ENCODE assay signal across 23 mouse cellular contexts in genomic region chr7:27905061-27905848, GRCm38 (mm10). TPM values are rescaled to one million over a fixed set of nuclear protein-coding genes. Genes with fewer than 3 reads are reported as not detected.
DNase-seq lines count a peak whose midpoint lies in the region; ATAC-seq and TF ChIP-seq lines count a peak whose summit lies in the region.
"Had no signal": no experiment of that assay in that cellular context is flagged by ENCODE, and none has a peak within 500 bp of the region (broad histone marks: within the 10 kb centered on the region; RNA-seq: fewer than 3 reads in every experiment).

No protein-coding gene starts in this region.

- H3K27me3 ChIP-seq in limb, embryonic 14.5 days (ENCODE audit: control insufficient read depth, insufficient read depth, low read length), result no peaks in the 10 kb centered on the region
- H3K27me3 ChIP-seq in limb, embryonic 10.5 days (ENCODE audit: low read depth, poor library complexity, severe bottlenecking), result no peaks in the 10 kb centered on the region
- no peaks in the 10 kb centered on the region for H3K27me3 ChIP-seq in intestine, embryonic 14.5 days (replicated peaks; ENCODE audit: control insufficient read depth, insufficient read depth, low read length)
- no peaks in the 10 kb centered on the region for H3K27me3 ChIP-seq in stomach, embryonic 15.5 days (replicated peaks)
- H3K27me3 ChIP-seq: embryonic facial prominence, embryonic 12.5 days; forebrain, embryonic 13.5 days; heart, embryonic 15.5 days; hindbrain, embryonic 13.5 days had no signal

- 68% methylated on average over 11 of the region's 11 CpGs for WGBS in limb, embryonic 14.5 days
- 64% methylated on average over 11 of the region's 11 CpGs for WGBS in limb, embryonic 10.5 days
- 67% methylated on average over 11 of the region's 11 CpGs for WGBS in intestine, embryonic 14.5 days
- WGBS in stomach, embryonic 15.5 days, result 67% methylated on average over 11 of the region's 11 CpGs

- no peak overlapping the region for H3K9ac ChIP-seq in limb, embryonic 14.5 days (ENCODE audit: low read depth, low read length, severe bottlenecking)
- no peak overlapping the region for H3K9ac ChIP-seq in intestine, embryonic 14.5 days (ENCODE audit: low read length)
- no peak overlapping the region for H3K9ac ChIP-seq in stomach, embryonic 15.5 days
- H3K9ac ChIP-seq: embryonic facial prominence, embryonic 12.5 days; forebrain, embryonic 13.5 days; forebrain, postnatal 0 days; heart, embryonic 15.5 days; hindbrain, embryonic 13.5 days had no signal

- H3K4me2 ChIP-seq in limb, embryonic 14.5 days (replicated peaks; ENCODE audit: low read depth, low read length, severe bottlenecking), result no peak overlapping the region
- no peak overlapping the region for H3K4me2 ChIP-seq in intestine, embryonic 14.5 days (ENCODE audit: low read length)
- H3K4me2 ChIP-seq in stomach, embryonic 15.5 days, result no peak overlapping the region
- H3K4me2 ChIP-seq: embryonic facial prominence, embryonic 12.5 days; forebrain, embryonic 13.5 days; heart, embryonic 11.5 days; heart, embryonic 15.5 days; hindbrain, embryonic 13.5 days had no signal

- peak; percentile 12 for DNase-seq in limb, embryonic 14.5 days (ENCODE audit: low spot score)
- DNase-seq in limb, embryonic 10.5 days (ENCODE audit: low spot score), result no peak
- DNase-seq in intestine, embryonic 14.5 days (ENCODE audit: low spot score), result peak; percentile 56
- no peak for DNase-seq in adrenal gland, adult 8-10 months
- DNase-seq in kidney, adult 9 months, result no peak
- DNase-seq in liver, result no peak
- DNase-seq: adrenal gland, postnatal 10 days; B cell, adult 2 months; cerebellum, adult 18-20 months; cerebellum, postnatal 10 days; forebrain, postnatal 0 days; gastrocnemius, postnatal 14 days; heart, adult 2 months; heart, postnatal 14 days had no signal

- H3K36me3 ChIP-seq in limb, embryonic 14.5 days (ENCODE audit: control insufficient read depth, insufficient read depth, low read length), result no peaks in the 10 kb centered on the region
- peaks cover 8% of the 10 kb centered on the region for H3K36me3 ChIP-seq in limb, embryonic 10.5 days
- no peaks in the 10 kb centered on the region for H3K36me3 ChIP-seq in intestine, embryonic 14.5 days (ENCODE audit: control insufficient read depth, insufficient read depth, low read length)
- peaks cover 4% of the 10 kb centered on the region; the same call in 1 of the 2 replicates for H3K36me3 ChIP-seq in stomach, embryonic 15.5 days
- H3K36me3 ChIP-seq: G1E had no signal

- H3K4me1 ChIP-seq in limb, embryonic 14.5 days (ENCODE audit: control insufficient read depth, insufficient read depth, low read length), result no peaks in the 10 kb centered on the region
- H3K4me1 ChIP-seq in limb, embryonic 10.5 days, result no peaks in the 10 kb centered on the region
- H3K4me1 ChIP-seq in intestine, embryonic 14.5 days (replicated peaks; ENCODE audit: control insufficient read depth, insufficient read depth, low read length), result no peaks in the 10 kb centered on the region
- no peaks in the 10 kb centered on the region for H3K4me1 ChIP-seq in stomach, embryonic 15.5 days
- H3K4me1 ChIP-seq: embryonic facial prominence, embryonic 12.5 days; forebrain, embryonic 13.5 days; heart, embryonic 15.5 days; hindbrain, embryonic 13.5 days had no signal

- no peak overlapping the region for H3K27ac ChIP-seq in limb, embryonic 14.5 days (replicated peaks; ENCODE audit: low read depth, low read length)
- H3K27ac ChIP-seq in limb, embryonic 10.5 days, result no peak overlapping the region
- H3K27ac ChIP-seq in intestine, embryonic 14.5 days (ENCODE audit: low read depth), result no peak overlapping the region
- peak overlapping the region; percentile 31; the same call in 1 of the 2 replicates for H3K27ac ChIP-seq in stomach, embryonic 15.5 days
- H3K27ac ChIP-seq: embryonic facial prominence, embryonic 12.5 days; forebrain, embryonic 13.5 days; heart, adult 2 months; heart, embryonic 15.5 days; hindbrain, embryonic 13.5 days; hindbrain, postnatal 0 days had no signal

- 0 out of 2 replicates have a peak, but pooled peaks cover 9% of the 10 kb centered on the region for H3K9me3 ChIP-seq in limb, embryonic 14.5 days (ENCODE audit: control insufficient read depth, low read length)
- H3K9me3 ChIP-seq in limb, embryonic 10.5 days (replicated peaks), result no peaks in the 10 kb centered on the region
- no peaks in the 10 kb centered on the region; the same call in 1 of the 2 replicates for H3K9me3 ChIP-seq in intestine, embryonic 14.5 days (ENCODE audit: control insufficient read depth, low read length)
- no peaks in the 10 kb centered on the region for H3K9me3 ChIP-seq in stomach, embryonic 15.5 days
- H3K9me3 ChIP-seq: heart, embryonic 15.5 days had no signal

- no peak for TF ChIP-seq POLR2A in limb, embryonic 14.5 days (IDR thresholded peaks at IDR 0.05; ENCODE audit: borderline replicate concordance, extremely low read depth, insufficient read depth, insufficient read length)

- no peak overlapping the region for H3K4me3 ChIP-seq in limb, embryonic 14.5 days (replicated peaks; ENCODE audit: low read length)
- H3K4me3 ChIP-seq in limb, embryonic 10.5 days, result no peak overlapping the region
- no peak overlapping the region for H3K4me3 ChIP-seq in intestine, embryonic 14.5 days (ENCODE audit: low read depth, low read length)
- no peak overlapping the region for H3K4me3 ChIP-seq in stomach, embryonic 15.5 days (replicated peaks)
- H3K4me3 ChIP-seq: embryonic facial prominence, embryonic 12.5 days; forebrain, embryonic 13.5 days; heart, adult 2 months; heart, embryonic 15.5 days; hindbrain, embryonic 13.5 days had no signal

- ATAC-seq in limb, embryonic 14.5 days (ENCODE audit: low FRiP score, low read depth), result no peak
- peak; percentile 53; the same call in 1 of the 2 replicates for ATAC-seq in intestine, embryonic 14.5 days (replicated peaks; ENCODE audit: low FRiP score, low TSS enrichment, low read depth)
- ATAC-seq in stomach, embryonic 15.5 days (ENCODE audit: insufficient read depth, low FRiP score, low read depth), result no peak
- ATAC-seq: CD4-positive, CD25-positive, alpha-beta regulatory T cell, adult 4 months; forebrain, embryonic 13.5 days; forebrain, postnatal 0 days; hindbrain, postnatal 0 days had no signal

RNA-seq across cellular contexts. Expression of gene Zfp974, which starts 24.0 kb away (rescaled TPM):
- 4.0 and 5.9 TPM in 2 replicates for polyA plus RNA-seq in limb, embryonic 14.5 days (2012; rRNA removed)
- polyA plus RNA-seq in limb, embryonic 14.5 days (2014; fragmentation: Nextera tagmentation; extraction: Ambion mirVana), result 8.0 and 8.4 TPM in 2 replicates
- 6.7 and 12.8 TPM in 2 replicates for polyA plus RNA-seq in limb, embryonic 10.5 days (2016; fragmentation: Nextera tagmentation; extraction: Ambion mirVana)
- 7.2 and 9.5 TPM in 2 replicates for polyA plus RNA-seq in intestine, embryonic 14.5 days (2014; fragmentation: Nextera tagmentation; extraction: Ambion mirVana)
- 9.4 and 10.3 TPM in 2 replicates for polyA plus RNA-seq in stomach, embryonic 15.5 days (2015; fragmentation: Nextera tagmentation; extraction: Ambion mirVana)
- total RNA-seq in adrenal gland, adult 8-10 months (2022), result 10 to 100 TPM; 14.2 to 23.9 (median 16.4) TPM

RNA-seq across cellular contexts. Expression of gene Zfp607a, which starts 47.9 kb away (rescaled TPM):
- 1.5 and 2.3 TPM in 2 replicates for polyA plus RNA-seq in limb, embryonic 14.5 days (2012; rRNA removed)
- polyA plus RNA-seq in limb, embryonic 14.5 days (2014; fragmentation: Nextera tagmentation; extraction: Ambion mirVana), result 3.1 and 3.2 TPM in 2 replicates
- 3.6 and 3.9 TPM in 2 replicates for polyA plus RNA-seq in limb, embryonic 10.5 days (2016; fragmentation: Nextera tagmentation; extraction: Ambion mirVana)
- 4.3 and 5.0 TPM in 2 replicates for polyA plus RNA-seq in intestine, embryonic 14.5 days (2014; fragmentation: Nextera tagmentation; extraction: Ambion mirVana)
- 3.9 and 4.6 TPM in 2 replicates for polyA plus RNA-seq in stomach, embryonic 15.5 days (2015; fragmentation: Nextera tagmentation; extraction: Ambion mirVana)
- 1 to 10 TPM; 4.5 to 7.7 (median 5.5) TPM for total RNA-seq in adrenal gland, adult 8-10 months (2022)

Comparison
In these comparisons a context has a peak if more than half of its experiments do, and no peak if none do; other contexts are left out.
1. DNase-seq: peak in limb, embryonic 14.5 days (single experiment) and intestine, embryonic 14.5 days (single experiment); none in limb, embryonic 10.5 days (single experiment), adrenal gland, adult 8-10 months (single experiment), kidney, adult 9 months (single experiment) and liver (single experiment).